Mouse (Mus musculus) kidney, postnatal 0 days (tissue): ENCODE data around the gene Tab1. TPM values are rescaled to one million over a fixed set of nuclear protein-coding genes. Genes with fewer than 3 reads are reported as not detected.

Experiments used
- ATAC-seq: fragments of 200-750 bp; cut with Nextera tagmentation; replicated peaks from 2 replicates; pipeline ENCODE4 v1.8.0; 2017; ENCODE audit warnings: low read depth, moderate number of reproducible peaks, moderate TSS enrichment, moderate library complexity; ENCODE audit not compliant: low FRiP score
- DNase-seq: peaks from one replicate; pipeline ENCODE4 v3.0.0-alpha.2; 2016; ENCODE audit warnings: low spot score
- H3K27ac ChIP-seq: fragments of 300-500 bp; sonication (generic); 2 replicates; pipeline ENCODE4 v1.5.1; 2014; ENCODE audit warnings: mild to moderate bottlenecking
- H3K27me3 ChIP-seq: fragments of 300-500 bp; sonication (generic); 2 replicates; pipeline ENCODE4 v1.6.1; 2014; ENCODE audit warnings: low read length, mixed read lengths; ENCODE audit not compliant: insufficient read depth
- H3K36me3 ChIP-seq: fragments of 300-500 bp; sonication (generic); 2 replicates; pipeline ENCODE4 v1.6.1; 2014; ENCODE audit warnings: low read length, mixed read lengths; ENCODE audit not compliant: insufficient read depth
- H3K4me1 ChIP-seq: fragments of 300-500 bp; sonication (generic); replicated peaks from 2 replicates; pipeline ENCODE4 v1.6.1; 2014; ENCODE audit warnings: antibody characterized with exemption, low read length, mixed read lengths; ENCODE audit not compliant: insufficient read depth
- H3K4me2 ChIP-seq: fragments of 300-500 bp; sonication (generic); 2 replicates; pipeline ENCODE4 v1.6.1; 2014; ENCODE audit warnings: mild to moderate bottlenecking, low read length, moderate library complexity, mixed read lengths
- H3K4me3 ChIP-seq: fragments of 300-500 bp; sonication (generic); replicated peaks from 2 replicates; pipeline ENCODE4 v1.5.1; 2014; ENCODE audit warnings: low read depth, low read length
- H3K9ac ChIP-seq: fragments of 300-500 bp; sonication (generic); 2 replicates; pipeline ENCODE4 v1.6.1; 2014; ENCODE audit warnings: low read depth, low read length
- H3K9me3 ChIP-seq: fragments of 300-500 bp; sonication (generic); replicated peaks from 2 replicates; pipeline ENCODE4 v1.6.1; 2016; ENCODE audit warnings: low read length, inconsistent platforms, mixed read lengths
- CTCF ChIP-seq: IDR thresholded peaks from 2 replicates; pipeline ENCODE4 v1.5.1; 2016; ENCODE audit warnings: antibody characterized with exemption, low read depth, mild to moderate bottlenecking, moderate library complexity
- WGBS: fragments of 180-500 bp; shearing (Covaris S2); extraction: QIAGEN DNeasy Blood & Tissue Kit; methylation state at CpG from one replicate; pipeline ENCODE4 v1.1.7; 2014; 5-methylcytosine and 5-hydroxymethylcytosine counted together
- polyA plus RNA-seq: library from polyadenylated mRNA; unstranded; fragments of >200 nt; fragmentation: Nextera tagmentation; extraction: Ambion mirVana; gene quantifications from 2 replicates; pipeline ENCODE4 v1.2.1, GENCODE M21; 2015

Tab1 gene
- polyA plus RNA-seq, 1 experiment from 2014 or later = 27.7 TPM

GRCm38 (mm10) chr15:80174598-80174875, 41.6 kb downstream of the Tab1 start:
- DNase-seq (no peak), ATAC-seq (no peak)
- peaks cover 5% of the 10 kb centered on the region; the same call in 1 of the 2 replicates for H3K4me1 ChIP-seq
- H3K36me3 ChIP-seq = no peaks in the 10 kb centered on the region
- H3K4me2 ChIP-seq = peak overlapping the region; percentile 97
- WGBS = 11% methylated on average over 5 of the region's 5 CpGs
- TF ChIP-seq CTCF = no peak
- peak overlapping the region; percentile 81; the same call in 1 of the 2 replicates for H3K9ac ChIP-seq
- no peaks in the 10 kb centered on the region for H3K27me3 ChIP-seq
- H3K4me3 ChIP-seq = peak overlapping the region; percentile 84
- H3K9me3 ChIP-seq = no peaks in the 10 kb centered on the region
- no peak overlapping the region for H3K27ac ChIP-seq

- no peak overlapping the region for H3K9ac ChIP-seq
- no peaks in the 10 kb centered on the region for H3K36me3 ChIP-seq
- H3K4me1 ChIP-seq = peaks cover 5% of the 10 kb centered on the region; the same call in 1 of the 2 replicates
- DNase-seq (no peak), ATAC-seq (no peak)
- 78% methylated on average over 9 of the region's 9 CpGs for WGBS
- no peaks in the 10 kb centered on the region for H3K9me3 ChIP-seq
- no peak for TF ChIP-seq CTCF
- no peak overlapping the region for H3K27ac ChIP-seq
- no peaks in the 10 kb centered on the region for H3K27me3 ChIP-seq
- H3K4me3 ChIP-seq = no peak overlapping the region
- H3K4me2 ChIP-seq = no peak overlapping the region
These were observed 42.4 kb downstream of the Tab1 start for GRCm38 (mm10) chr15:80175316-80175715.

- DNase-seq (no peak), ATAC-seq (no peak)
- no peak for TF ChIP-seq CTCF
- Histone ChIP-seq H3K27me3 (no peaks in the 10 kb centered on the region), H3K4me2 (no peak overlapping the region), H3K27ac (no peak overlapping the region), H3K4me1 (peaks cover 5% of the 10 kb centered on the region; the same call in 1 of the 2 replicates), H3K9ac (no peak overlapping the region), H3K36me3 (no peaks in the 10 kb centered on the region), H3K9me3 (no peaks in the 10 kb centered on the region), H3K4me3 (no peak overlapping the region)
- WGBS = 65% methylated on average over 6 of the region's 6 CpGs
These were observed 42.8 kb downstream of the Tab1 start for GRCm38 (mm10) chr15:80175756-80176155.

GRCm38 (mm10) chr15:80181561-80181960, 48.6 kb downstream of the Tab1 start:
- no peaks in the 10 kb centered on the region for H3K27me3 ChIP-seq
- H3K9me3 ChIP-seq = no peaks in the 10 kb centered on the region
- H3K27ac ChIP-seq = no peak overlapping the region
- no peak overlapping the region for H3K4me2 ChIP-seq
- WGBS = 88% methylated on average over 7 of the region's 7 CpGs
- DNase-seq = no peak
- no peaks in the 10 kb centered on the region for H3K4me1 ChIP-seq
- no peak for TF ChIP-seq CTCF
- no peak for ATAC-seq
- H3K36me3 ChIP-seq = no peaks in the 10 kb centered on the region
- no peak overlapping the region for H3K9ac ChIP-seq
- H3K4me3 ChIP-seq = no peak overlapping the region

GRCm38 (mm10) chr15:80182072-80182700, 49.3 kb downstream of the Tab1 start:
- Histone ChIP-seq H3K4me2 (no peak overlapping the region), H3K36me3 (no peaks in the 10 kb centered on the region), H3K9me3 (no peaks in the 10 kb centered on the region), H3K4me1 (no peaks in the 10 kb centered on the region), H3K27ac (no peak overlapping the region), H3K9ac (no peak overlapping the region), H3K4me3 (no peak overlapping the region), H3K27me3 (no peaks in the 10 kb centered on the region)
- DNase-seq (no peak), ATAC-seq (no peak)
- WGBS = 88% methylated on average over 4 of the region's 4 CpGs
- TF ChIP-seq CTCF = no peak

GRCm38 (mm10) chr15:80188927-80189326, 56.0 kb downstream of the Tab1 start:
- no peak overlapping the region for H3K9ac ChIP-seq
- H3K27ac ChIP-seq = peak overlapping the region; percentile 73
- H3K9me3 ChIP-seq = no peaks in the 10 kb centered on the region
- 69% methylated on average over 5 of the region's 5 CpGs for WGBS
- peaks cover 12% of the 10 kb centered on the region; the same call in 1 of the 2 replicates for H3K4me1 ChIP-seq
- H3K36me3 ChIP-seq = no peaks in the 10 kb centered on the region
- ATAC-seq (peak; percentile 77), DNase-seq (peak; percentile 22)
- H3K4me3 ChIP-seq = no peak overlapping the region
- H3K4me2 ChIP-seq = no peak overlapping the region
- H3K27me3 ChIP-seq = no peaks in the 10 kb centered on the region
- no peak for TF ChIP-seq CTCF

GRCm38 (mm10) chr15:80190075-80190474, 57.1 kb downstream of the Tab1 start:
- Histone ChIP-seq H3K27ac (peak overlapping the region; percentile 73), H3K4me1 (peaks cover 12% of the 10 kb centered on the region; the same call in 1 of the 2 replicates), H3K27me3 (no peaks in the 10 kb centered on the region), H3K36me3 (no peaks in the 10 kb centered on the region), H3K4me3 (no peak overlapping the region), H3K4me2 (no peak overlapping the region), H3K9me3 (no peaks in the 10 kb centered on the region), H3K9ac (no peak overlapping the region)
- ATAC-seq = peak; percentile 45; the same call in 1 of the 2 replicates
- DNase-seq = no peak
- no peak for TF ChIP-seq CTCF
- WGBS = 71% methylated on average over 4 of the region's 4 CpGs
